Mouse (Mus musculus) cerebellum, postnatal 25 days (tissue): ENCODE measurements around the gene Higd2a.

Experiments
- DNase-seq, 2 experiments: peaks; one replicate each; pipeline ENCODE4 v3.0.0; 2021; ENCODE audit warnings: mixed read lengths in 2 of 2

The Higd2a gene

GRCm38 (mm10) chr13:54621960-54622521 lies 32.0 kb downstream of the Higd2a start:
- no peak for DNase-seq

- DNase-seq = no peak
Observed at GRCm38 (mm10) chr13:54629128-54629527, 39.1 kb downstream of the Higd2a start.

- no peak for DNase-seq
Observed at GRCm38 (mm10) chr13:54632731-54633277, 42.8 kb downstream of the Higd2a start.

GRCm38 (mm10) chr13:54635011-54635410 lies 45.0 kb downstream of the Higd2a start:
- DNase-seq = no peak
